Mouse (Mus musculus) limb, embryonic 10.5 days (tissue): ENCODE measurements around the gene Gm49380. TPM values are rescaled to one million over a fixed set of nuclear protein-coding genes. Genes with fewer than 3 reads are reported as not detected.
"Not testable (repeated sequence)": the region's sequence is repeated elsewhere in the genome, so short reads cannot be mapped to it uniquely, and the experiment has no call there.

Experiments
- DNase-seq: peaks from one replicate; pipeline ENCODE4 v3.0.0-alpha.2; 2017; ENCODE audit warnings: low spot score
- H3K27ac ChIP-seq: fragments of 300-500 bp; sonication (generic); 2 replicates; pipeline ENCODE4 v1.5.1; 2016; ENCODE audit warnings: mild to moderate bottlenecking
- H3K27me3 ChIP-seq: fragments of 300-500 bp; sonication (generic); 2 replicates; pipeline ENCODE4 v1.6.1; 2016; ENCODE audit warnings: low read depth, mild to moderate bottlenecking; ENCODE audit not compliant: poor library complexity, severe bottlenecking
- H3K36me3 ChIP-seq: fragments of 300-500 bp; sonication (generic); 2 replicates; pipeline ENCODE4 v1.6.1; 2016; ENCODE audit warnings: mild to moderate bottlenecking, moderate library complexity
- H3K4me1 ChIP-seq: fragments of 300-500 bp; sonication (generic); 2 replicates; pipeline ENCODE4 v1.6.1; 2016
- H3K4me3 ChIP-seq: fragments of 300-500 bp; sonication (generic); 2 replicates; pipeline ENCODE4 v1.5.1; 2016; ENCODE audit warnings: mild to moderate bottlenecking, moderate library complexity
- H3K9me3 ChIP-seq: fragments of 300-500 bp; sonication (generic); replicated peaks from 2 replicates; pipeline ENCODE4 v1.6.1; 2016; ENCODE audit warnings: mild to moderate bottlenecking
- WGBS: fragments of 180-500 bp; shearing (Covaris S2); methylation state at CpG from one replicate; pipeline ENCODE4 v1.1.7; 2016; 5-methylcytosine and 5-hydroxymethylcytosine counted together
- polyA plus RNA-seq: library from polyadenylated mRNA; unstranded; fragments of >200 nt; fragmentation: Nextera tagmentation; extraction: Ambion mirVana; gene quantifications from 2 replicates; pipeline ENCODE4 v1.2.1, GENCODE M21; 2016

Gene Gm49380
- polyA plus RNA-seq, 1 experiment from 2014 or later = 0.35 TPM

DNA sequence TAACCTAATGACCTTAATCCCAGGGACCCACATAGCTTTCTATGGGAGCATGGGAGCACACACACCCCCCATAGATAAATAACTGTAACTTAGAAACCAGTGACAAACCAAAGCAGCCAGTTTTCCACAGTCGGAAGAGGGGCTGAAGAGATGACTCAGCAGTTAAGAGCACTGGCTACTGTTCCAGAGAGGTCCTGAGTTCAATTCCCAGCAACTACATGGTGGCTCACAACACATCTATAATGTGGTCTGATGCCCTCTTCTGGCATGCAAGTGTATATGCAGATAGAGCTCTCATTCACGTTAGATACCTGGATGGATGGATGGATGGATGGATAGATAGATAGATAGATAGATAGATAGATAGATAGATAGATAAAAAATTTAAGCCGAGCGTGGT, 2.9 kb upstream of the Gm49380 start:
- H3K9me3 ChIP-seq = no peaks in the 10 kb centered on the region
- DNase-seq = no peak
- no peak overlapping the region for H3K4me3 ChIP-seq
- H3K27me3 ChIP-seq = no peaks in the 10 kb centered on the region
- H3K4me1 ChIP-seq = peaks cover 12% of the 10 kb centered on the region
- WGBS = 96% methylated on average over 4 of the region's 4 CpGs
- H3K36me3 ChIP-seq = 0 out of 2 replicates have a peak, but pooled peaks cover 2% of the 10 kb centered on the region
- no peak overlapping the region for H3K27ac ChIP-seq

DNA sequence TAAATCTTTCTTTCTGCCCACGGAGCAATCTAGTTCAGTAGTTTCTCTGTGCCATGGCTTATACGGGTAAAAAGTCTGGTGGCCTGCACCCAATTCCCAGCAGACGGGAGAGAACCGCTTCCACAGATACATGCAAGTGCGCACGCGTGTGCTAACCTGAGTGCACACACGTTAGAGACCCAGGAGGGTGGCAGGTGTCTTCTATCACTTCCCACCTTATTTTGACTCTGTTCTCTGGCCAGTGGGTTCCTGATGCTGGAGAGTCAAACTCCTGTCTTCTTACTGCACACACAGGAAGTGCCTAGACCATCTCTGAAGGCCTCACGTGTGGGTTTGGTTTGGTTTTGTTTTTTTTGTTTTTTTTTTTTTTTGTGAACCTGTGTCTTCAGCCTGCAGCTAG, 2.3 kb upstream of the Gm49380 start:
- Histone ChIP-seq H3K27ac (no peak overlapping the region), H3K9me3 (no peaks in the 10 kb centered on the region), H3K27me3 (no peaks in the 10 kb centered on the region), H3K4me1 (peaks cover 15% of the 10 kb centered on the region), H3K4me3 (no peak overlapping the region), H3K36me3 (peaks cover 3% of the 10 kb centered on the region)
- 92% methylated on average over 9 of the region's 9 CpGs for WGBS
- DNase-seq = no peak

DNA sequence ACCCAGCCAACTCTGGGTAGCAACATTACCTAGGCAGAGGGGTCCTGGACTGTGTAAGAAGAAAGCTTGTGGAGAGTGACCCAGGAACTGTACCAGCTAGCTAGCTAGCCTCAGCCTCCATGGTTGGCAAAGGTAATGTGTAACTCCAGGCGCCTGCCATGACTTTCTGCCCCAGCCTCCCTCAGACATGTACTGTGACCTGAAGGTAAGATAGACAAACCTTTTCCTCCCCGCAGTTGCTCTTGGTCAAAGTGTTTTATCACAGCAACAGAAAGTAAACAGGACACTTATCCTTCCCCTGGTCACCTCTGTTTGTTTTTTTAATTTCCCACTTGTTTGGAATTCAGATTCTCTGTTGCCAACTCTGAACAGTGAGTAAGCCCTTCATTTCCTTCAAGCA, 1.2 kb upstream of the Gm49380 start:
- Histone ChIP-seq H3K4me1 (peaks cover 26% of the 10 kb centered on the region), H3K9me3 (no peaks in the 10 kb centered on the region), H3K36me3 (peaks cover 14% of the 10 kb centered on the region), H3K27me3 (no peaks in the 10 kb centered on the region), H3K27ac (no peak overlapping the region), H3K4me3 (no peak overlapping the region)
- DNase-seq = no peak
- WGBS = 87% methylated on average over 2 of the region's 2 CpGs

GRCm38 (mm10) chr9:44111909-44112308, 1.4 kb downstream of the Gm49380 start:
- WGBS = 84% methylated on average over 10 of the region's 12 CpGs
- not testable (repeated sequence) for DNase-seq, H3K9me3 ChIP-seq, H3K27me3 ChIP-seq, H3K27ac ChIP-seq
- peaks cover 52% of the 10 kb centered on the region for H3K4me1 ChIP-seq
- H3K4me3 ChIP-seq = peak overlapping the region; percentile 85
- peaks cover 37% of the 10 kb centered on the region for H3K36me3 ChIP-seq

- H3K4me1 ChIP-seq = peaks cover 59% of the 10 kb centered on the region
- peaks cover 60% of the 10 kb centered on the region for H3K36me3 ChIP-seq
- no peak overlapping the region for H3K27ac ChIP-seq
- WGBS = 28% methylated on average over 9 of the region's 9 CpGs
- peak; percentile 81 for DNase-seq
- H3K27me3 ChIP-seq = no peaks in the 10 kb centered on the region
- peak overlapping the region; percentile 37 for H3K4me3 ChIP-seq
- H3K9me3 ChIP-seq = no peaks in the 10 kb centered on the region
Measured at GRCm38 (mm10) chr9:44109360-44110095, 3.8 kb downstream of the Gm49380 start.

DNA sequence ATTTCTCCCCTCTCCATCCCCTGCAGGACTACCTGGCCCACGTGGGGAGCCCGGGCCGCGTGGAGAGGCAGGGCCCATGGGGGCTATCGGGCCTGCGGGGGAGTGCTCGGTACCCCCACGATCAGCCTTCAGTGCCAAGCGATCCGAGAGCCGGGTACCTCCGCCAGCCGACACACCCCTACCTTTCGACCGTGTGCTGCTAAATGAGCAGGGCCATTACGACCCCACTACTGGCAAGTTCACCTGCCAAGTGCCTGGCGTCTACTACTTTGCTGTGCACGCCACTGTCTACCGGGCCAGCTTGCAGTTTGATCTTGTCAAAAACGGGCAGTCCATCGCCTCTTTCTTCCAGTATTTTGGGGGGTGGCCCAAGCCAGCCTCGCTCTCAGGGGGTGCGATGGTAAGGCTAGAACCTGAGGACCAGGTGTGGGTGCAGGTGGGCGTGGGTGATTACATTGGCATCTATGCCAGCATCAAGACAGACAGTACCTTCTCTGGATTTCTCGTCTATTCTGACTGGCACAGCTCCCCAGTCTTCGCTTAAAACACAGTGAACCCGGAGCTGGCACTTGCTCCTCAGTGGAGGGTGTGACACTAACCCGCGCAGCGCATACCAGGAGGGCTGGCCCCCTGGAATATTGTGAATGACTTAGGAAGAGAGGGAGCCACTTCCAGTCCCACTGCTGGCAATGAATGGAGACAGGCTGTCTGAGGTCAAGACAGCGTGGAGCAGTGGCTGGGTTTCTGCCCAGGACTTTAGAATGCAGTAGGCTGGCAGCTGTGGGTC, 4.8 kb downstream of the Gm49380 start:
- Histone ChIP-seq H3K27ac (0 out of 2 replicates have a peak overlapping the region, but pooled peaks have one; percentile 46), H3K4me3 (peak overlapping the region; percentile 37; the same call in 1 of the 2 replicates), H3K27me3 (no peaks in the 10 kb centered on the region), H3K9me3 (no peaks in the 10 kb centered on the region), H3K4me1 (peaks cover 59% of the 10 kb centered on the region), H3K36me3 (peaks cover 67% of the 10 kb centered on the region)
- DNase-seq = no peak
- WGBS = 83% methylated on average over 30 of the region's 31 CpGs

DNA sequence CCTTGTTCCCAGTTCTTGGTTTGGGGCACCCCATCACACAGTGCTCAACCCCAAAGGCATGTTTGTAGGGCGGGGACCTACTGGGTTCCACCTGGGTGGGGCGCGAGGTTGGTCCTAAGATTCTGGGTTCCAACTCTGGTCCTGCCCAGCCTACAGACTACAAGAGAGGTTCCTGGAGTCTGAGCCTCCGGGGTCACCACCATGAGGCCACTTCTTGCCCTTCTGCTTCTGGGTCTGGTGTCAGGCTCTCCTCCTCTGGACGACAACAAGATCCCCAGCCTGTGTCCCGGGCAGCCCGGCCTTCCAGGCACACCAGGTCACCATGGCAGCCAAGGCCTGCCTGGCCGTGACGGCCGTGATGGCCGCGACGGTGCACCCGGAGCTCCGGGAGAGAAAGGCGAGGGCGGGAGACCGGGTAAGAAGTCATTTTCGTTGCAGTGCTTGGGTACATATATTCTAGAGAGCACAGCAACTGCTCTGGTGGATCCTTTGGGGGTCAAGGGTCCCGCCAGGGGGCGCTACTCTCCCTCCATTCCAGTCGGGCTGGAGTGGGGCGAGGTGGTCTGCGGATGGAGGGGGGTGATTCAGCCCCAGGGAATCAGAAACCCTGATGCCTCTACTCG, 5.6 kb downstream of the Gm49380 start:
- peaks cover 74% of the 10 kb centered on the region for H3K36me3 ChIP-seq
- peaks cover 61% of the 10 kb centered on the region for H3K4me1 ChIP-seq
- H3K27ac ChIP-seq = peak overlapping the region; percentile 47
- WGBS = 43% methylated on average over 25 of the region's 25 CpGs
- H3K4me3 ChIP-seq = peak overlapping the region; percentile 16; the same call in 1 of the 2 replicates
- no peaks in the 10 kb centered on the region for H3K27me3 ChIP-seq
- no peaks in the 10 kb centered on the region for H3K9me3 ChIP-seq
- peak; percentile 65 for DNase-seq

GRCm38 (mm10) chr9:44107110-44107509, 6.2 kb downstream of the Gm49380 start, which contains the start of gene C1qtnf5:
C1qtnf5 (plus strand) TSS chr9:44107245.
- DNase-seq = no peak

DNA sequence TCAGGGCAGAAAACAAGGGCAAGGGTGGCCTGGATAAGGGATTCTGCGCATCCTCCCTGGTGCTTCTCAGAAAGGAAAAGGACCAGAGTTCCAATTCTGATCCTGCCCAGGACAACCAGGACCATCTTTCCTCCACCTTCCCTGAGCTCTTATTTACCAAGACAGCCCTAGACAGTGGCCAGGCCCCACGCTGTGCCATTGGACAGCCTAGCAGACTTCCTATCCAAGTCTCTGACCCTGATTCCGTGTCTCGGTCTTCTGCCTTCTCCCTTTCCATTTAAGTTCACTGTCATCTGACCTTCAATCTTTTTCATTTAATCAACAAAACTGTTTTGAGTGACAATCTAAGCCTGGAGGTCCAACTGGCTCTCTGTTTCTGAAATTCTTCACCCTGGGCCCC, 6.7 kb downstream of the Gm49380 start:
- no peaks in the 10 kb centered on the region for H3K27me3 ChIP-seq
- peaks cover 81% of the 10 kb centered on the region for H3K36me3 ChIP-seq
- no peaks in the 10 kb centered on the region for H3K9me3 ChIP-seq
- peak overlapping the region; percentile 47; the same call in 1 of the 2 replicates for H3K27ac ChIP-seq
- peaks cover 61% of the 10 kb centered on the region for H3K4me1 ChIP-seq
- DNase-seq = no peak
- no peak overlapping the region for H3K4me3 ChIP-seq
- 87% methylated on average over 4 of the region's 4 CpGs for WGBS

More at GRCm38 (mm10) chr9:44107110-44107509, 6.2 kb downstream of the Gm49380 start, which contains the start of gene C1qtnf5:
- H3K27me3 ChIP-seq = no peaks in the 10 kb centered on the region
- H3K4me1 ChIP-seq = peaks cover 61% of the 10 kb centered on the region
- peaks cover 79% of the 10 kb centered on the region for H3K36me3 ChIP-seq
- no peaks in the 10 kb centered on the region for H3K9me3 ChIP-seq
- peak within 1 kb of the TSS; percentile 16; the same call in 1 of the 2 replicates for H3K4me3 ChIP-seq
- 36% methylated on average over 8 of the region's 8 CpGs for WGBS
- H3K27ac ChIP-seq = peak within 1 kb of the TSS; percentile 47

- H3K27me3 ChIP-seq = no peaks in the 10 kb centered on the region
- H3K27ac ChIP-seq = no peak overlapping the region
- no peaks in the 10 kb centered on the region for H3K9me3 ChIP-seq
- peaks cover 85% of the 10 kb centered on the region for H3K36me3 ChIP-seq
- H3K4me1 ChIP-seq = peaks cover 64% of the 10 kb centered on the region
- no peak overlapping the region for H3K4me3 ChIP-seq
- DNase-seq = no peak
- 92% methylated on average over 7 of the region's 7 CpGs for WGBS
Measured at GRCm38 (mm10) chr9:44106182-44106581, 7.1 kb downstream of the Gm49380 start.

- peaks cover 64% of the 10 kb centered on the region for H3K4me1 ChIP-seq
- WGBS = 89% methylated on average over 10 of the region's 10 CpGs
- peaks cover 86% of the 10 kb centered on the region for H3K36me3 ChIP-seq
- H3K4me3 ChIP-seq = no peak overlapping the region
- H3K9me3 ChIP-seq = no peaks in the 10 kb centered on the region
- H3K27me3 ChIP-seq = no peaks in the 10 kb centered on the region
- no peak for DNase-seq
- no peak overlapping the region for H3K27ac ChIP-seq
Measured at GRCm38 (mm10) chr9:44105781-44106180, 7.5 kb downstream of the Gm49380 start.

DNA sequence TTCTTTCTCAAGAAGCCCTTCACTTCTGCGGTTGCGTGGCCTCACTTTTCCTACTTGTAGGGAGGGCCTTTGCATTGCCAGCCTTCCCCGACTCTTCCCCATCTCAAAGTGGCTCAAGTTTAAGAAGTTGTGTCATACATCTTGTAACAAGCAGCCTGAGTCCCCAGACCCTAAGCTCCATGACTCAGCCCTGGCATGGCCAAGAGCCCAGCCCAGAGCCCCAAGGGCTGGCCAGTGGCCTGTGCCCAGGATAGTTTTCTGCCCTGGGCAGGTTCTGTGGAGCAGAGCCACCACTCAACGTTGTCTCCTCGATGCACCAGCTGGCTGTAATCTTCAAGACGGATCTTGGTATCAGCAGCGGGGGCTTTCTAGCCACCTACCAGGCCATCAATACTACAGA, 8.4 kb downstream of the Gm49380 start:
- Histone ChIP-seq H3K36me3 (peaks cover 82% of the 10 kb centered on the region), H3K27me3 (no peaks in the 10 kb centered on the region), H3K4me1 (peaks cover 55% of the 10 kb centered on the region), H3K9me3 (no peaks in the 10 kb centered on the region), H3K27ac (no peak overlapping the region), H3K4me3 (no peak overlapping the region)
- WGBS = 94% methylated on average over 7 of the region's 7 CpGs
- DNase-seq = no peak
